In genomic region chr15:99225081-99225810, GRCm38 (mm10) we compare ENCODE assay signal across 8 mouse cellular contexts. TPM values are rescaled to one million over a fixed set of nuclear protein-coding genes. Genes with fewer than 3 reads are reported as not detected.
DNase-seq lines count a peak whose midpoint lies in the region; ATAC-seq lines count a peak whose summit lies in the region.

No protein-coding gene starts in this region.

- no peak overlapping the region for H3K27ac ChIP-seq in kidney, embryonic 16.5 days (ENCODE audit: low read length)
- no peak overlapping the region for H3K27ac ChIP-seq in midbrain, embryonic 16.5 days (ENCODE audit: low read length)

- peak overlapping the region; percentile 68 for H3K4me2 ChIP-seq in kidney, embryonic 16.5 days (replicated peaks; ENCODE audit: low read depth, low read length)
- H3K4me2 ChIP-seq in midbrain, embryonic 16.5 days (ENCODE audit: low read length): peak overlapping the region; percentile 61; the same call in 1 of the 2 replicates

- peaks cover 93% of the 10 kb centered on the region for H3K27me3 ChIP-seq in kidney, embryonic 16.5 days (ENCODE audit: insufficient read depth, low read length)
- H3K27me3 ChIP-seq in midbrain, embryonic 16.5 days (ENCODE audit: control insufficient read depth, insufficient read depth, low read depth, low read length): peaks cover 66% of the 10 kb centered on the region

- no peak overlapping the region for H3K9ac ChIP-seq in kidney, embryonic 16.5 days (replicated peaks; ENCODE audit: low read length)
- H3K9ac ChIP-seq in midbrain, embryonic 16.5 days (ENCODE audit: low read depth, low read length): no peak overlapping the region

- DNase-seq in kidney, adult 11 months: no peak
- DNase-seq in adrenal gland, postnatal 25 days: peak; percentile 29
- peak; percentile 81 to 82 for DNase-seq in layer of hippocampus, adult 8-10 months (ENCODE audit: low spot score in 2 of 2)
- no peak for DNase-seq in spleen, postnatal 4 days (ENCODE audit: low spot score in 2 of 2)
- no peak for DNase-seq in thymus, adult 18-20 months

- peaks cover 36% of the 10 kb centered on the region for H3K4me1 ChIP-seq in kidney, embryonic 16.5 days (ENCODE audit: insufficient read depth, low read length)
- peaks cover 17% of the 10 kb centered on the region for H3K4me1 ChIP-seq in midbrain, embryonic 16.5 days (ENCODE audit: control insufficient read depth, insufficient read depth, low read length)

- WGBS in kidney, embryonic 16.5 days: under 1% methylated on average over 22 of the region's 22 CpGs
- WGBS in midbrain, embryonic 16.5 days: under 1% methylated on average over 22 of the region's 22 CpGs

- peak overlapping the region; percentile 54 for H3K4me3 ChIP-seq in kidney, embryonic 16.5 days (ENCODE audit: low read length)
- peak overlapping the region; percentile 31; the same call in 1 of the 2 replicates for H3K4me3 ChIP-seq in midbrain, embryonic 16.5 days (ENCODE audit: low read depth, low read length)

- H3K9me3 ChIP-seq in kidney, embryonic 16.5 days (ENCODE audit: low read length): no peaks in the 10 kb centered on the region
- no peaks in the 10 kb centered on the region for H3K9me3 ChIP-seq in midbrain, embryonic 16.5 days (replicated peaks; ENCODE audit: control insufficient read depth, low read length, poor library complexity, severe bottlenecking)

- no peaks in the 10 kb centered on the region for H3K36me3 ChIP-seq in kidney, embryonic 16.5 days (ENCODE audit: insufficient read depth, low read length)
- no peaks in the 10 kb centered on the region for H3K36me3 ChIP-seq in midbrain, embryonic 16.5 days (ENCODE audit: control insufficient read depth, insufficient read depth, low read length)

- no peak for ATAC-seq in kidney, embryonic 16.5 days (ENCODE audit: low FRiP score, low TSS enrichment)
- peak; percentile 22 for ATAC-seq in frontal cortex, adult (ENCODE audit: low TSS enrichment)
- ATAC-seq in midbrain, embryonic 16.5 days: no peak

RNA-seq across cellular contexts. Expression of gene Kcnh3, which starts 0.6 kb away (rescaled TPM):
- polyA plus RNA-seq in kidney, embryonic 16.5 days (2015; fragmentation: Nextera tagmentation; extraction: Ambion mirVana): 0.56 and 0.77 TPM in 2 replicates
- 0.67 and 1.2 TPM in 2 replicates for total RNA-seq in adrenal gland, postnatal 25 days (2021)
- total RNA-seq in layer of hippocampus, adult 8-10 months (2022): 10 to 100 TPM; 77.9 to 90.0 (median 86.8) TPM
- polyA plus RNA-seq in midbrain, embryonic 16.5 days (2015; fragmentation: Nextera tagmentation; extraction: Ambion mirVana): 0.25 and 0.50 TPM in 2 replicates

RNA-seq across cellular contexts. Expression of gene Mcrs1, which starts 26.5 kb away (rescaled TPM):
- polyA plus RNA-seq in kidney, embryonic 16.5 days (2015; fragmentation: Nextera tagmentation; extraction: Ambion mirVana): 177 and 181 TPM in 2 replicates
- 32.5 and 54.6 TPM in 2 replicates for total RNA-seq in adrenal gland, postnatal 25 days (2021)
- total RNA-seq in layer of hippocampus, adult 8-10 months (2022): 10 to 100 TPM; 69.6 to 85.0 (median 73.3) TPM
- 209 and 211 TPM in 2 replicates for polyA plus RNA-seq in midbrain, embryonic 16.5 days (2015; fragmentation: Nextera tagmentation; extraction: Ambion mirVana)

Comparison
In these comparisons a context has a peak if more than half of its experiments do, and no peak if none do; other contexts are left out.
1. DNase-seq: peak in adrenal gland, postnatal 25 days (single experiment) and layer of hippocampus, adult 8-10 months (2 of 2); none in kidney, adult 11 months (single experiment), spleen, postnatal 4 days (0 of 2) and thymus, adult 18-20 months (0 of 2).
2. RNA of gene Kcnh3, which starts 0.6 kb away (total RNA-seq): 77.9 to 90.0 TPM in layer of hippocampus, adult 8-10 months; 0.67 to 1.2 TPM in adrenal gland, postnatal 25 days; every median in the first group is over 10 times any median in the second.